Mouse (Mus musculus) liver, embryonic 14.5 days (tissue): ENCODE results near the gene Stat4.

Experiments
- CTCF ChIP-seq: IDR thresholded peaks from 2 replicates; pipeline ENCODE4 v1.5.1; 2016; ENCODE audit warnings: antibody characterized with exemption, low read depth, control low read depth
- EP300 ChIP-seq: IDR thresholded peaks from 2 replicates; pipeline ENCODE4 v1.6.1; 2016; ENCODE audit warnings: antibody characterized with exemption, low read depth

GRCm38 (mm10) chr1:51944755-51945154 lies 42.2 kb upstream of the Stat4 start:
- TF ChIP-seq EP300 (no peak), CTCF (peak; percentile 58)
